16 mouse cellular contexts compared by ENCODE assay signal in genomic region chr3:130866952-130867632, GRCm38 (mm10).
DNase-seq lines count a peak whose midpoint lies in the region; ATAC-seq lines count a peak whose summit lies in the region.
"Had no signal": no experiment of that assay in that cellular context is flagged by ENCODE, and none has a peak within 500 bp of the region (broad histone marks: within the 10 kb centered on the region; RNA-seq: fewer than 3 reads in every experiment).

No protein-coding gene starts in this region.

- H3K9ac ChIP-seq in embryonic facial prominence, embryonic 14.5 days (ENCODE audit: low read depth, low read length): no peak overlapping the region
- no peak overlapping the region for H3K9ac ChIP-seq in limb, embryonic 15.5 days
- H3K9ac ChIP-seq in forebrain, embryonic 13.5 days: no peak overlapping the region
- H3K9ac ChIP-seq: hindbrain, embryonic 15.5 days; liver, embryonic 15.5 days had no signal

- intact Hi-C loops in heart, postnatal 14 days (cut with DNase I): no loop called here

- no peaks in the 10 kb centered on the region for H3K36me3 ChIP-seq in embryonic facial prominence, embryonic 14.5 days (ENCODE audit: control insufficient read depth, insufficient read depth, low read length)
- no peaks in the 10 kb centered on the region for H3K36me3 ChIP-seq in limb, embryonic 15.5 days
- H3K36me3 ChIP-seq in forebrain, embryonic 13.5 days (ENCODE audit: poor library complexity, severe bottlenecking): no peaks in the 10 kb centered on the region
- H3K36me3 ChIP-seq: hindbrain, embryonic 15.5 days; liver, embryonic 15.5 days had no signal

- H3K9me3 ChIP-seq in embryonic facial prominence, embryonic 14.5 days (ENCODE audit: control insufficient read depth, low read length): no peaks in the 10 kb centered on the region
- H3K9me3 ChIP-seq in limb, embryonic 15.5 days: no peaks in the 10 kb centered on the region
- H3K9me3 ChIP-seq in forebrain, embryonic 13.5 days (replicated peaks): no peaks in the 10 kb centered on the region
- H3K9me3 ChIP-seq: hindbrain, embryonic 15.5 days; liver, embryonic 15.5 days had no signal

- peaks cover 10% of the 10 kb centered on the region; the same call in 1 of the 2 replicates for H3K4me1 ChIP-seq in embryonic facial prominence, embryonic 14.5 days (ENCODE audit: control insufficient read depth, insufficient read depth, low read length)
- peaks cover 9% of the 10 kb centered on the region for H3K4me1 ChIP-seq in limb, embryonic 15.5 days
- no peaks in the 10 kb centered on the region for H3K4me1 ChIP-seq in forebrain, embryonic 13.5 days
- H3K4me1 ChIP-seq: hindbrain, embryonic 15.5 days; liver, embryonic 15.5 days had no signal

- no peak overlapping the region for H3K4me3 ChIP-seq in embryonic facial prominence, embryonic 14.5 days (ENCODE audit: low read depth, low read length)
- no peak overlapping the region for H3K4me3 ChIP-seq in limb, embryonic 15.5 days
- H3K4me3 ChIP-seq in forebrain, embryonic 13.5 days: no peak overlapping the region
- H3K4me3 ChIP-seq: hindbrain, embryonic 15.5 days; layer of hippocampus, adult 2 months; liver, embryonic 15.5 days had no signal

- no peaks in the 10 kb centered on the region for H3K27me3 ChIP-seq in embryonic facial prominence, embryonic 14.5 days (replicated peaks; ENCODE audit: control insufficient read depth, insufficient read depth, low read length)
- H3K27me3 ChIP-seq in limb, embryonic 15.5 days: no peaks in the 10 kb centered on the region
- H3K27me3 ChIP-seq in forebrain, embryonic 13.5 days: no peaks in the 10 kb centered on the region
- H3K27me3 ChIP-seq: hindbrain, embryonic 15.5 days; liver, embryonic 15.5 days had no signal

- no peak overlapping the region; the same call in 1 of the 2 replicates for H3K27ac ChIP-seq in embryonic facial prominence, embryonic 14.5 days (replicated peaks; ENCODE audit: low read depth, low read length)
- peak overlapping the region; percentile 47; the same call in 1 of the 2 replicates for H3K27ac ChIP-seq in limb, embryonic 15.5 days
- no peak overlapping the region for H3K27ac ChIP-seq in forebrain, embryonic 13.5 days
- H3K27ac ChIP-seq: hindbrain, embryonic 15.5 days; layer of hippocampus, adult 2 months; liver, embryonic 15.5 days had no signal

- peak; percentile 37; the same call in 1 of the 2 replicates for ATAC-seq in embryonic facial prominence, embryonic 14.5 days (ENCODE audit: low read depth)
- ATAC-seq in limb, embryonic 15.5 days (ENCODE audit: insufficient number of reproducible peaks, low FRiP score, low TSS enrichment, low read depth): peak; percentile 79
- ATAC-seq in forebrain, embryonic 13.5 days: no peak
- ATAC-seq: forebrain, embryonic 16.5 days had no signal

- 37% methylated on average over 19 of the region's 19 CpGs for WGBS in embryonic facial prominence, embryonic 14.5 days
- 12% methylated on average over 19 of the region's 19 CpGs for WGBS in limb, embryonic 15.5 days
- WGBS in forebrain, embryonic 13.5 days: 86% methylated on average over 19 of the region's 19 CpGs

- peak; percentile 79 for DNase-seq in heart, adult 11 months
- DNase-seq in heart, postnatal 14 days: no peak
- peak; percentile 69 for DNase-seq in embryo, embryonic 10 days (ENCODE audit: low spot score)
- DNase-seq in embryonic facial prominence, embryonic 14.5 days (ENCODE audit: low spot score): peak; percentile 59
- DNase-seq in gastrocnemius, postnatal 25 days: no peak
- no peak for DNase-seq in cerebellum, adult 9-10 months
- DNase-seq: cerebellum, adult 11 months; gastrocnemius, postnatal 14 days; lung, postnatal 4 days; midbrain, embryonic 14.5 days had no signal

- H3K4me2 ChIP-seq in embryonic facial prominence, embryonic 14.5 days (ENCODE audit: low read depth, low read length): peak overlapping the region; percentile 34
- H3K4me2 ChIP-seq in limb, embryonic 15.5 days: peak overlapping the region; percentile 32
- no peak overlapping the region for H3K4me2 ChIP-seq in forebrain, embryonic 13.5 days
- H3K4me2 ChIP-seq: hindbrain, embryonic 15.5 days; liver, embryonic 15.5 days had no signal

Comparison
In these comparisons a context has a peak if more than half of its experiments do, and no peak if none do; other contexts are left out.
1. DNase-seq: peak in heart, adult 11 months (single experiment), embryo, embryonic 10 days (single experiment) and embryonic facial prominence, embryonic 14.5 days (single experiment); none in heart, postnatal 14 days (0 of 2), gastrocnemius, postnatal 25 days (single experiment) and cerebellum, adult 9-10 months (single experiment).